Mouse (Mus musculus): ENCODE measurements around the gene Usp32. TPM values are rescaled to one million over a fixed set of nuclear protein-coding genes. Genes with fewer than 3 reads are reported as not detected.
"Not testable (repeated sequence)": the region's sequence is repeated elsewhere in the genome, so short reads cannot be mapped to it uniquely, and the experiment has no call there.

The Usp32 gene
- polyA plus RNA-seq, 1 experiment: 9.6 TPM

- DNase-seq: no peak
- WGBS: 81% methylated on average over 4 of the region's 4 CpGs
- no peak overlapping the region for H3K27ac ChIP-seq (ENCODE audit: insufficient read depth, low read depth, low read length)
- H3K36me3 ChIP-seq (ENCODE audit: control insufficient read depth, insufficient read depth, low read length): no peaks in the 10 kb centered on the region
- no peaks in the 10 kb centered on the region for H3K27me3 ChIP-seq (replicated peaks; ENCODE audit: control insufficient read depth, insufficient read depth, low read length)
- no peak overlapping the region for H3K4me3 ChIP-seq (ENCODE audit: insufficient read depth, low read depth, low read length)
- peaks cover 3% of the 10 kb centered on the region; the same call in 1 of the 2 replicates for H3K4me1 ChIP-seq (ENCODE audit: control insufficient read depth, insufficient read depth, low read length)
- TF ChIP-seq POLR2A (IDR thresholded peaks at IDR 0.05; ENCODE audit: low read depth, low read length) (no peak), CTCF (conservative IDR thresholded peaks at IDR 0.05; ENCODE audit: insufficient read depth, insufficient read length, low read depth, low read length) (no peak)
These were observed 38.5 kb upstream of the Usp32 start for GRCm38 (mm10) chr11:85178413-85178812.

GRCm38 (mm10) chr11:85177761-85178160, 37.8 kb upstream of the Usp32 start:
- TF ChIP-seq CTCF (conservative IDR thresholded peaks at IDR 0.05; ENCODE audit: insufficient read depth, insufficient read length, low read depth, low read length) (no peak), POLR2A (IDR thresholded peaks at IDR 0.05; ENCODE audit: low read depth, low read length) (no peak)
- WGBS: 81% methylated on average over 6 of the region's 6 CpGs
- DNase-seq: no peak

GRCm38 (mm10) chr11:85175941-85176340, 36.0 kb upstream of the Usp32 start:
- 66% methylated on average over 3 of the region's 3 CpGs for WGBS
- TF ChIP-seq POLR2A (IDR thresholded peaks at IDR 0.05; ENCODE audit: low read depth, low read length) (no peak), CTCF (conservative IDR thresholded peaks at IDR 0.05; ENCODE audit: insufficient read depth, insufficient read length, low read depth, low read length) (no peak)

More at GRCm38 (mm10) chr11:85177761-85178160, 37.8 kb upstream of the Usp32 start:
- no peaks in the 10 kb centered on the region for H3K27me3 ChIP-seq (replicated peaks; ENCODE audit: control insufficient read depth, insufficient read depth, low read length)
- H3K27ac ChIP-seq (ENCODE audit: insufficient read depth, low read depth, low read length): no peak overlapping the region
- H3K4me1 ChIP-seq (ENCODE audit: control insufficient read depth, insufficient read depth, low read length): no peaks in the 10 kb centered on the region
- no peak overlapping the region for H3K4me3 ChIP-seq (ENCODE audit: insufficient read depth, low read depth, low read length)
- H3K36me3 ChIP-seq (ENCODE audit: control insufficient read depth, insufficient read depth, low read length): no peaks in the 10 kb centered on the region

GRCm38 (mm10) chr11:85170833-85171232, 30.9 kb upstream of the Usp32 start:
- no peak for TF ChIP-seq CTCF (conservative IDR thresholded peaks at IDR 0.05; ENCODE audit: insufficient read depth, insufficient read length, low read depth, low read length)
- TF ChIP-seq POLR2A (IDR thresholded peaks at IDR 0.05; ENCODE audit: low read depth, low read length): no peak
- Histone ChIP-seq H3K4me3 (ENCODE audit: insufficient read depth, low read depth, low read length) (no peak overlapping the region), H3K27me3 (replicated peaks; ENCODE audit: control insufficient read depth, insufficient read depth, low read length) (no peaks in the 10 kb centered on the region), H3K36me3 (ENCODE audit: control insufficient read depth, insufficient read depth, low read length) (no peaks in the 10 kb centered on the region), H3K27ac (ENCODE audit: insufficient read depth, low read depth, low read length) (no peak overlapping the region), H3K4me1 (ENCODE audit: control insufficient read depth, insufficient read depth, low read length) (peaks cover 5% of the 10 kb centered on the region; the same call in 1 of the 2 replicates)
- no peak for DNase-seq
- 19% methylated on average over 2 of the region's 2 CpGs for WGBS

More at GRCm38 (mm10) chr11:85175941-85176340, 36.0 kb upstream of the Usp32 start:
- H3K4me3 ChIP-seq (ENCODE audit: insufficient read depth, low read depth, low read length): no peak overlapping the region
- H3K27ac ChIP-seq (ENCODE audit: insufficient read depth, low read depth, low read length): no peak overlapping the region
- no peaks in the 10 kb centered on the region for H3K27me3 ChIP-seq (replicated peaks; ENCODE audit: control insufficient read depth, insufficient read depth, low read length)
- H3K36me3 ChIP-seq (ENCODE audit: control insufficient read depth, insufficient read depth, low read length): no peaks in the 10 kb centered on the region
- DNase-seq: no peak
- H3K4me1 ChIP-seq (ENCODE audit: control insufficient read depth, insufficient read depth, low read length): 0 out of 2 replicates have a peak, but pooled peaks cover 2% of the 10 kb centered on the region

- H3K36me3 ChIP-seq (ENCODE audit: control insufficient read depth, insufficient read depth, low read length): no peaks in the 10 kb centered on the region
- no peaks in the 10 kb centered on the region for H3K27me3 ChIP-seq (replicated peaks; ENCODE audit: control insufficient read depth, insufficient read depth, low read length)
- peak; percentile 93 for DNase-seq
- H3K4me3 ChIP-seq (ENCODE audit: insufficient read depth, low read depth, low read length): peak within 1 kb of the TSS; percentile 12
- TF ChIP-seq POLR2A (IDR thresholded peaks at IDR 0.05; ENCODE audit: low read depth, low read length) (no peak), CTCF (conservative IDR thresholded peaks at IDR 0.05; ENCODE audit: insufficient read depth, insufficient read length, low read depth, low read length) (peak; percentile 96)
- no peak within 1 kb of the TSS for H3K27ac ChIP-seq (ENCODE audit: insufficient read depth, low read depth, low read length)
- H3K4me1 ChIP-seq (ENCODE audit: control insufficient read depth, insufficient read depth, low read length): peaks cover 5% of the 10 kb centered on the region; the same call in 1 of the 2 replicates
- WGBS: 8% methylated on average over 21 of the region's 21 CpGs
These were observed 30.2 kb upstream of the Usp32 start, which contains the start of gene 1700125H20Rik for GRCm38 (mm10) chr11:85170058-85170740. Gene 1700125H20Rik (plus strand): TSS chr11:85170404.

GRCm38 (mm10) chr11:85167503-85167902, 27.5 kb upstream of the Usp32 start:
- H3K36me3 ChIP-seq (ENCODE audit: control insufficient read depth, insufficient read depth, low read length): no peaks in the 10 kb centered on the region
- no peak overlapping the region for H3K4me3 ChIP-seq (ENCODE audit: insufficient read depth, low read depth, low read length)
- H3K4me1 ChIP-seq (ENCODE audit: control insufficient read depth, insufficient read depth, low read length): peaks cover 5% of the 10 kb centered on the region; the same call in 1 of the 2 replicates
- no peaks in the 10 kb centered on the region for H3K27me3 ChIP-seq (replicated peaks; ENCODE audit: control insufficient read depth, insufficient read depth, low read length)
- WGBS: 75% methylated on average over 1 of the region's 1 CpGs
- no peak overlapping the region for H3K27ac ChIP-seq (ENCODE audit: insufficient read depth, low read depth, low read length)
- TF ChIP-seq POLR2A (IDR thresholded peaks at IDR 0.05; ENCODE audit: low read depth, low read length): no peak
- DNase-seq: no peak

GRCm38 (mm10) chr11:85164371-85164770, 24.4 kb upstream of the Usp32 start:
- Histone ChIP-seq H3K4me3 (ENCODE audit: insufficient read depth, low read depth, low read length) (no peak overlapping the region), H3K27me3 (replicated peaks; ENCODE audit: control insufficient read depth, insufficient read depth, low read length) (no peaks in the 10 kb centered on the region), H3K36me3 (ENCODE audit: control insufficient read depth, insufficient read depth, low read length) (no peaks in the 10 kb centered on the region), H3K4me1 (ENCODE audit: control insufficient read depth, insufficient read depth, low read length) (no peaks in the 10 kb centered on the region), H3K27ac (ENCODE audit: insufficient read depth, low read depth, low read length) (no peak overlapping the region)
- no peak for TF ChIP-seq POLR2A (IDR thresholded peaks at IDR 0.05; ENCODE audit: low read depth, low read length)
- no peak for TF ChIP-seq CTCF (conservative IDR thresholded peaks at IDR 0.05; ENCODE audit: insufficient read depth, insufficient read length, low read depth, low read length)
- DNase-seq: no peak

GRCm38 (mm10) chr11:85163014-85163413, 23.1 kb upstream of the Usp32 start:
- WGBS: 74% methylated on average over 1 of the region's 1 CpGs
- not testable (repeated sequence) for H3K27me3 ChIP-seq (replicated peaks; ENCODE audit: control insufficient read depth, insufficient read depth, low read length); H3K4me3 ChIP-seq (ENCODE audit: insufficient read depth, low read depth, low read length); H3K36me3 ChIP-seq (ENCODE audit: control insufficient read depth, insufficient read depth, low read length); H3K4me1 ChIP-seq (ENCODE audit: control insufficient read depth, insufficient read depth, low read length); DNase-seq; H3K27ac ChIP-seq (ENCODE audit: insufficient read depth, low read depth, low read length)
